Mouse (Mus musculus): ENCODE measurements around the gene Pik3r2.

- no peak for TF ChIP-seq POLR2A (IDR thresholded peaks at IDR 0.05; ENCODE audit: low read depth, low read length)
- no peak for TF ChIP-seq CTCF (IDR thresholded peaks at IDR 0.05; ENCODE audit: extremely low read depth, insufficient read depth, insufficient read length, insufficient replicate concordance)
Measured at GRCm38 (mm10) chr8:70803761-70804480, 27.4 kb upstream of the Pik3r2 start.

Measured in spleen, adult 2 months (tissue).